Mouse (Mus musculus): Measurements from ENCODE around the gene Tia1.

Gene Tia1

GRCm38 (mm10) chr6:86480189-86480831 lies 76.3 kb downstream of the Tia1 start:
- no peak for DNase-seq (ENCODE audit: low spot score)

- DNase-seq (ENCODE audit: low spot score), result no peak
Measured at GRCm38 (mm10) chr6:86481871-86482270, 77.9 kb downstream of the Tia1 start.
